Mouse (Mus musculus) liver, adult 2 months (tissue): ENCODE data around the gene 1700056E22Rik.

Experiments used
- CTCF ChIP-seq: fragments of 200-500 bp; IDR thresholded peaks from 2 replicates; pipeline ENCODE4 v1.5.1; 2011; ENCODE audit warnings: low read depth, low read length, control low read depth
- POLR2A ChIP-seq: fragments of 200-500 bp; IDR thresholded peaks from 2 replicates; pipeline ENCODE4 v1.6.1; 2011; ENCODE audit warnings: low read length, control low read depth; ENCODE audit not compliant: insufficient read depth; ENCODE audit errors: extremely low read depth

- TF ChIP-seq CTCF (no peak), POLR2A (no peak)
Observed at GRCm38 (mm10) chr1:184035346-184035903, 1.3 kb upstream of the 1700056E22Rik start.
